Mouse (Mus musculus) forebrain, embryonic 10.5 days (tissue): ENCODE measurements around the gene Mag. TPM values are rescaled to one million over a fixed set of nuclear protein-coding genes. Genes with fewer than 3 reads are reported as not detected.

Experiments
- DNase-seq: peaks from one replicate; pipeline ENCODE4 v3.0.0-alpha.2; 2017; ENCODE audit warnings: low spot score; ENCODE audit errors: extremely low spot score
- H3K27ac ChIP-seq: fragments of 300-500 bp; sonication (generic); 2 replicates; pipeline ENCODE4 v1.5.1; 2016; ENCODE audit warnings: mild to moderate bottlenecking
- H3K27me3 ChIP-seq: fragments of 300-500 bp; sonication (generic); 2 replicates; pipeline ENCODE4 v1.6.1; 2016; ENCODE audit warnings: mild to moderate bottlenecking; ENCODE audit not compliant: poor library complexity, severe bottlenecking
- H3K36me3 ChIP-seq: fragments of 300-500 bp; sonication (generic); replicated peaks from 2 replicates; pipeline ENCODE4 v1.6.1; 2016; ENCODE audit warnings: mild to moderate bottlenecking, moderate library complexity
- H3K4me1 ChIP-seq: fragments of 300-500 bp; sonication (generic); 2 replicates; pipeline ENCODE4 v1.6.1; 2016
- H3K4me3 ChIP-seq: fragments of 300-500 bp; sonication (generic); 2 replicates; pipeline ENCODE4 v1.5.1; 2016; ENCODE audit warnings: mild to moderate bottlenecking, moderate library complexity
- H3K9me3 ChIP-seq: fragments of 300-500 bp; sonication (generic); 2 replicates; pipeline ENCODE4 v1.6.1; 2016; ENCODE audit warnings: mild to moderate bottlenecking, moderate library complexity
- WGBS: fragments of 180-500 bp; shearing (Covaris S2); methylation state at CpG from one replicate; pipeline ENCODE4 v1.1.7; 2016; 5-methylcytosine and 5-hydroxymethylcytosine counted together
- polyA plus RNA-seq: library from polyadenylated mRNA; unstranded; fragments of >200 nt; fragmentation: Nextera tagmentation; extraction: Ambion mirVana; gene quantifications from 2 replicates; pipeline ENCODE4 v1.2.1, GENCODE M21; 2016

Gene Mag
- polyA plus RNA-seq, 1 experiment from 2014 or later: 0.35 TPM

DNA sequence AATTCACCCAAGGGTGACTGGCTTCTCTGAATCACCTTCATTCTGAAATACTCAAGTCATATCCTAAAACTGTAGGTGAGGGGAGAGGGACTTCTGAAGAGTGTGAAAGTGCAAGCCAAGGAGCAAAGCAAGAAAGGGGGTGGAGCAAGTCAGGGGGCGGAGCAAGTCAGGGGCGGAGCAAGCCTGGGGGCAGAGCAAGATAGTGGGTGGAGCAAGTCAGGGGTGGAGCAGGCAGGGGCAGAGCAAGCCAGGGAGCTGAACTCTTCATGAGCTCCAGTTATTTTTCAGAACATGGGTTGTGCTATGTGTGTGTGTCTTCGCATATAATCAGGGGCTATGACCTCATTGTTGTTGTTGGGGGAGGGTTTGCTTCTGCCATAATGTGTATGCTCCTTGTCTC, 5.5 kb upstream of the Mag start:
- 63% methylated on average over 3 of the region's 3 CpGs for WGBS
- H3K27ac ChIP-seq: no peak overlapping the region
- H3K4me3 ChIP-seq: no peak overlapping the region
- no peaks in the 10 kb centered on the region for H3K27me3 ChIP-seq
- DNase-seq: no peak
- no peaks in the 10 kb centered on the region for H3K36me3 ChIP-seq
- peaks cover 11% of the 10 kb centered on the region for H3K4me1 ChIP-seq
- no peaks in the 10 kb centered on the region for H3K9me3 ChIP-seq

DNA sequence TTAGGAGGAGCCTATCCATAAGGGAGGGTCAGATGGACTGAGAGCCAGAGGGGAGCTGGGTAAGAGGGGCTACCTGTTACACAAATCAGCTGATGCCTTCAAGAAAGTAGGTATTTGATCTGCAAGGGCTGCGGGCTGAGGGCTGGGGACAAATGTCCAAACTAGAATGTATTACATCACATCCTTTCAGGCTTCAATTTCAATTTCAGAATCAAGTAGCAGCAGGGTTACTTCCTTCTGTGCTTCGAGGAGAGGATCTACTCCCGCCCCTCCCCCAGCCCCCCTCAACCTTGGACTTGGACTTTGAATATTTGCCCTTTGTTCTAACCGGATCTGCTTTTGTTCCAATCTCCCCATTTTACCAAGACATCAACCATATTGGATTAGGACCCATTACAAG, 2.5 kb upstream of the Mag start:
- H3K4me3 ChIP-seq: no peak overlapping the region
- H3K27ac ChIP-seq: no peak overlapping the region
- H3K9me3 ChIP-seq: no peaks in the 10 kb centered on the region
- no peaks in the 10 kb centered on the region for H3K27me3 ChIP-seq
- 47% methylated on average over 4 of the region's 4 CpGs for WGBS
- no peak for DNase-seq
- no peaks in the 10 kb centered on the region for H3K36me3 ChIP-seq
- H3K4me1 ChIP-seq: peaks cover 14% of the 10 kb centered on the region

DNA sequence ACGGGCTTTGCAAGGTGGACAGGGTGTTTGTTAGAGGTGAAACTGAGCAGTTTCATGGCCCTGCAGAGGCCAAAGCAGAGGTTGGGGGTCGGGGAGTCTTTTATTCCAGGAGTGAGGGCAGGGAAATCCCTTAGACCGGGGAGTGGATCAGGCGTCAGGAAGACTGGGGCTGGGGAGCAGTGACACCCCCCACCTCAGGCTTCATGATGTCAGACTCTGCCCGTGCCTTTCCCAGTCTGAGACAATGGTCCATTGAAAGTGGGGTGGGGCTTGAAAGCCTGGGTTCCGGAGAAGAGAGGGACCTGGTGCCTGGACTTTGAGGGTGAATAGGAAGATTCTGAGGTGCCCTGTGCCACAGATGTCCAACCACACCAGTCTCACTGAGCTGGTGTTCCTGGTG, 2.0 kb upstream of the Mag start:
- H3K27ac ChIP-seq: no peak overlapping the region
- no peaks in the 10 kb centered on the region for H3K9me3 ChIP-seq
- WGBS: 17% methylated on average over 6 of the region's 6 CpGs
- peaks cover 14% of the 10 kb centered on the region for H3K4me1 ChIP-seq
- no peaks in the 10 kb centered on the region for H3K27me3 ChIP-seq
- no peak overlapping the region for H3K4me3 ChIP-seq
- H3K36me3 ChIP-seq: no peaks in the 10 kb centered on the region
- DNase-seq: no peak

DNA sequence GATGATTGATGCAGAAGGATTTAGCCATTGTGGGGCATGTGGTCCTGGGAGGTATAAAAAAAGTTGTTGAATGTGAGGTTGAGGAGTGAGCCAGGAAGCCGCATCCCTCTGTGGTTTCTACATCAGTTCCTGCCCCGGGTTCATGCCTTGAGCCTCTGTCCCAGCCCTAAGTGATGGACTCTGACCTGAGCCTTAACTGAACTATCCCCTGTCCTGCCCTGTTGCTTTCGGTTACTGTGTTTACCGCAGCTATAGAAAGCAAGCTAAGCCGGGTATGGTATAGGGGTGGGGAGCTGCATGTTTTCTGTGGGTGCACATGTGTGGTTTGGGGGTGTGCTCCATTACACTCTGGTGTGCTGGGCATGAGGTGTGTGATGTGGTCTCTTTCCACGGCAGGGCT, 4.9 kb downstream of the Mag start:
- Histone ChIP-seq H3K27me3 (peaks cover 18% of the 10 kb centered on the region; the same call in 1 of the 2 replicates), H3K27ac (no peak overlapping the region), H3K4me3 (no peak overlapping the region)

DNA sequence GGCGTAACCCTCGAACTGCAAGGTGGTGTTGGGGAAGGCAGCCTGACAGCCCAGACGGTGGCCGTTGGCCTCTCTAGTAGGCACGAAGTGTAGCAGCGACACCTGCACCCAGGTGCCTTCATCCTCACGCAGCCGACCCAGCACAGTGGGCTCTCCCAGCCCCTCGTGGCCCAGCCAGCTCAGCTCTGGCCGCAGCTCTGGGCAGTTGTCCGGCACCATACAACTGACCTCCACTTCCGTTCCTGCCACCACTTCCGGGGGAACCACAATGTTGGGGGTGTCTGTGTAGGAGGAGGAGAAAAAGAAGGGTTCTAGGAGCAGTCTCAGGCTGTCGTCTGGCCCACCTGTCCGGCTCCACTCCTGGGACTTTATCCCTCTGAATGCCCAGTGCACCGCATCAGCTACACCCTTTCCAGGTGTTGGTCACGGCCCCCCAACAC, 5.7 kb downstream of the Mag start:
- 25% methylated on average over 16 of the region's 17 CpGs for WGBS
- H3K9me3 ChIP-seq: no peaks in the 10 kb centered on the region
- no peak for DNase-seq

More for the DNA sequence above, 4.9 kb downstream of the Mag start:
- no peak for DNase-seq
- peaks cover 14% of the 10 kb centered on the region for H3K4me1 ChIP-seq
- H3K9me3 ChIP-seq: no peaks in the 10 kb centered on the region
- H3K36me3 ChIP-seq: no peaks in the 10 kb centered on the region
- WGBS: 84% methylated on average over 6 of the region's 6 CpGs

DNA sequence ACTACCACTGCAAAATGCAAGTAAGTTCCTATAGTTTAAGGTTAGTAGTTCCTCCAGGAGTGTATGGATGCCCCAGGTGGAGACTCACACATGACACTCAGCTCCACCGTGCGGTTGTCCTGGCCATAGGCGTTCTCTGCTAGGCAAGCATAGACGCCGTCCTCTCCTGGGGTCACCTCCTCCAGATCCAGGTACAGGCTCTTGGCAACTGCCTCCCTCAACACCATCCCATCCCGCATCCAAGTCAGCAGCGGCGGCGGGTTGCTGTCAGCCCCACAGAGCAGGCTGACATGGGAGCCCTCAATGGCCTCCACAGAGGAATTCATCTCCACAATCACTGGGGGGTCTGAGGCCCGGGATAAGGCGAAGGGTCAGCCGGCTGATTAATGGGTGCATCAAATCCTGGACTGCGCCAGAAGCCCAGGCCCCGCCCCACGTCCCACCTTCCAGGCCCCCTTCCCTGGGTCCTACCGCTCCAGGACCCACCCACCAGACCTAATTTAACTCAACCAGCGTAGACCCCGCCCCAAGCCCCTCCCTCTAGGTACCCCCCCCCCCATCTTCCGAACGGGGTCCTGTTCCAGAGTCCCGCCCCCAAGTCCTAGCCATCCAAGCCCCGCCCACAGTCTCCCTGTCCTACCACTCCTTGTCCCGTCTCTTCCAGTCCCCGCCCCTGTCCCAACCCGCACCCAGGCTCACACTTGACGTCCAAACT, 6.2 kb downstream of the Mag start:
- peaks cover 18% of the 10 kb centered on the region; the same call in 1 of the 2 replicates for H3K27me3 ChIP-seq
- no peaks in the 10 kb centered on the region for H3K9me3 ChIP-seq
- H3K36me3 ChIP-seq: no peaks in the 10 kb centered on the region
- peaks cover 13% of the 10 kb centered on the region for H3K4me1 ChIP-seq
- no peak overlapping the region for H3K27ac ChIP-seq
- DNase-seq: peak; percentile 60
- under 1% methylated on average over 24 of the region's 26 CpGs for WGBS
- peak overlapping the region; percentile 49 for H3K4me3 ChIP-seq

More for the DNA sequence above, 5.7 kb downstream of the Mag start:
- Histone ChIP-seq H3K27ac (no peak overlapping the region), H3K36me3 (no peaks in the 10 kb centered on the region), H3K4me1 (peaks cover 13% of the 10 kb centered on the region), H3K4me3 (peak overlapping the region; percentile 49), H3K27me3 (peaks cover 18% of the 10 kb centered on the region; the same call in 1 of the 2 replicates)

DNA sequence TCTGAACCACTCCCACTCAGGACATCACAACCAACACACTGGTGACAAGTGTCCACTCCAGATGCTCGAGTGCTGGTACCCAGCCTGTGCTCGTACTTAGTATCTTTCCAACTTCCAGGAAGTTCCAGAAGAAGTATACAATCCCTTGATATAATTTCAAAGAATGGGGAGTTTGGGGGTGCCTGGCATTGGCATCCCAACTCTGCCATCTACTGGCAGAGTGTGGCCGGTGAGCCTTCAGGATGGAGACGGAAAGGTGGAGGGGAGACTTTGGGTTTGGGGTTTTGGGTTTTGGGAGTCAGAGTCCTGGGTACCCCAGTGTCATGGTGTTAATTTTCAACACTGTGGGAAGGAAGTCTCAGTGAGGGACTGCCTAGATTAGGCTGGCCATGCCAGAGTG, 10.6 kb downstream of the Mag start:
- Histone ChIP-seq H3K9me3 (no peaks in the 10 kb centered on the region), H3K4me1 (peaks cover 17% of the 10 kb centered on the region), H3K36me3 (no peaks in the 10 kb centered on the region), H3K27me3 (peaks cover 14% of the 10 kb centered on the region; the same call in 1 of the 2 replicates), H3K27ac (no peak overlapping the region), H3K4me3 (no peak overlapping the region)
- WGBS: 57% methylated on average over 4 of the region's 4 CpGs
- no peak for DNase-seq

DNA sequence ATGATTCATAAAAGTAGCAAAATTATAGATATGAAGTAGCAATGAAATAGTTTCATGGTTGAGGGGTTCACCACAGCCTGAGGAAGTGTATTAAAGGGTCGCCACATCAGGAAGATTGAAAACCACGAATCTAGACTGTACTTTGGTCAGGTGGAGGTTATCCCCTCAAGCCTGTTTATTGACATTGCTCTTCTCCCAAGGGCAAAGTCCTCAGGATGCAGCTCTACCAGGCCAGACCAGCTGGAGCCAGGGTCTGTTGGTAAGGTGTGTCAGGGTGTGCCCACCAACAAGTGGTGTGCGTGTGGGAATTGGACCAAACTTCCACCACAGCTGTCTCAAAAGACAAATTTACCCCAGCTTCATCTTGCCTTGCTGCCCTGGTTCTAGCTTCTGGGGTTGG, 19.5 kb downstream of the Mag start:
- WGBS: 92% methylated on average over 3 of the region's 3 CpGs
- Histone ChIP-seq H3K27ac (no peak overlapping the region), H3K4me3 (no peak overlapping the region), H3K27me3 (no peaks in the 10 kb centered on the region), H3K9me3 (no peaks in the 10 kb centered on the region), H3K36me3 (no peaks in the 10 kb centered on the region), H3K4me1 (peaks cover 20% of the 10 kb centered on the region)
- DNase-seq: no peak

DNA sequence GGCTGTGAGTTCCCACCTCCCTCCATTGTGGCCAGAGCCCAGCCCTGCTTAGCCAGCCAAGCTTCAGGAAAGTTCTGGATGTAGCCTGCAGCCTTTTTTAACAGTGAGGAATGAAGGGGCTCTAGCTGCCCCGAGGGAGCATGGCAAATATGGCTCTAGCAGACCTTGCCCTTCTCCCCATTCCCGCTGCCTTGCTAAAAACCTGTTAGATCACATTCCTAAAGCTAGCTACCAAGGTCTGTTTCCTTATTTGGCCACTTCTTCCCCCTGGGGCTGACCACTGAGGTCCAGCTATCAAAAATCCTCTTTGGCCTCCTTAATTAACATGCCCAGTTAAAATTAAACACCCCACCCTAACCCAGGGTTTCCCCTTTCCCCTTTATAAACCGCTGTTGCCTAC, 22.2 kb downstream of the Mag start:
- Histone ChIP-seq H3K36me3 (no peaks in the 10 kb centered on the region), H3K27ac (0 out of 2 replicates have a peak overlapping the region, but pooled peaks have one; percentile 20), H3K9me3 (no peaks in the 10 kb centered on the region), H3K4me3 (no peak overlapping the region), H3K4me1 (peaks cover 9% of the 10 kb centered on the region), H3K27me3 (no peaks in the 10 kb centered on the region)
- no peak for DNase-seq
- WGBS: 72% methylated on average over 3 of the region's 3 CpGs

DNA sequence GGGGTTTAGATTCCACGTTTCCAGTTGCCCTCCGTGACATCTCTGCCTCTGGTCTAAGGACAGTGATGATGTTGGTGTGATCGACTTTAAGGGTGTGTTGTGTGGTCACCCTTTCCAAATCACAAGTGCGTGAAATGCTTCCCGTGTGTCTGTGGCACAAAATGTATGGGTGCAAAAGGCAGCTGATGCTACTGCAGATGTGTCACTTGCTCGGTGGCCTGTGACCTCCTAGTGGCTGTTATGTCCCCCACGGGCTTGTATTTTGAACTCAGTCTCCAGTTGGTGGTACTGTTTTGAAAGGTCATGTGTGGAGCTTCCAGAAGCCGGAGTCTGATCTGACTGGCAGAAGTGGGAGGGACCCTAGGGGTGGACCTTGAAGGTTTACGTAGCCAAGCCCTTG, 22.9 kb downstream of the Mag start:
- DNase-seq: no peak
- no peak overlapping the region for H3K27ac ChIP-seq
- H3K4me1 ChIP-seq: peaks cover 9% of the 10 kb centered on the region
- H3K36me3 ChIP-seq: no peaks in the 10 kb centered on the region
- H3K4me3 ChIP-seq: no peak overlapping the region
- no peaks in the 10 kb centered on the region for H3K27me3 ChIP-seq
- WGBS: 87% methylated on average over 9 of the region's 9 CpGs
- no peaks in the 10 kb centered on the region for H3K9me3 ChIP-seq

DNA sequence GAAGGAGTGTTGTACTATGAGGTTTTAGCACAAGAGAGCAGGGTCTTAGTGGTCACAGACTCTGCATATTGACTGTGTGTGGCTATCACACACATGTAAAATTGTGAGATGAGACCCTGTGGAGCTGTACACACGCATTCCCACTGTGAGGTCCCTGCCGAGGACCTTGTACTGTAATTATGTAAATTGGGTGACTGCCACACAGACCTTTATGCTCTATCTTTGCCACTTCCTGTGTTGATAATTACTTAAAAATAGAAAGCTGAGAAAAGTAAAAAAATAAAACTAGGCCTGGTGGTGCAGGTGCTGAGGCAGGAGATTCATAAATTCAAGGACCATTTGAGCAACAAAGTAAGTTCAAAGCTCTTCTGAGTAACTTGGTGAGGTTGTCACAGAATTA, 24.0 kb downstream of the Mag start:
- no peak for DNase-seq
- H3K4me1 ChIP-seq: peaks cover 9% of the 10 kb centered on the region
- no peak overlapping the region for H3K4me3 ChIP-seq
- H3K9me3 ChIP-seq: no peaks in the 10 kb centered on the region
- H3K27ac ChIP-seq: no peak overlapping the region
- no peaks in the 10 kb centered on the region for H3K36me3 ChIP-seq
- 91% methylated on average over 2 of the region's 2 CpGs for WGBS
- no peaks in the 10 kb centered on the region for H3K27me3 ChIP-seq

DNA sequence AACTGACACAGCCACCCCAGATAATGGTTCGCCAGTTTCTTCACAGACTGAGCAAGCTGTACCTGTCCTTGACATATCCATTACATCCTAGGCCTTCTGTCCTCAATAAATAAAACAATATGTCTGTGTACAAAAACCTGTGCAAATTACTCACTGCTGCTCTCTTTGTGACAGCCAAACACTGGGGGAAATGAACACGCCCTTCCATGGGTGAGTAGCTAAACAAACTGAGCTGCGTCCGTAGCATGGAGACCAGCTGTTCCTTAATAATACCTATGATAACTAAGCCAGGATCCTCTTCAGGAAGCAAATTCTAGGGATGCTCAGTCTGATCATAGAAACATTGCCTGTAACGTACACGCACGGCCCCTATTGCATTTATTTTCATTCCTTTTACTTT, 25.9 kb downstream of the Mag start:
- no peak overlapping the region for H3K4me3 ChIP-seq
- H3K4me1 ChIP-seq: peaks cover 9% of the 10 kb centered on the region
- H3K36me3 ChIP-seq: no peaks in the 10 kb centered on the region
- no peaks in the 10 kb centered on the region for H3K9me3 ChIP-seq
- H3K27ac ChIP-seq: no peak overlapping the region
- WGBS: 89% methylated on average over 7 of the region's 7 CpGs
- H3K27me3 ChIP-seq: no peaks in the 10 kb centered on the region
- DNase-seq: no peak

DNA sequence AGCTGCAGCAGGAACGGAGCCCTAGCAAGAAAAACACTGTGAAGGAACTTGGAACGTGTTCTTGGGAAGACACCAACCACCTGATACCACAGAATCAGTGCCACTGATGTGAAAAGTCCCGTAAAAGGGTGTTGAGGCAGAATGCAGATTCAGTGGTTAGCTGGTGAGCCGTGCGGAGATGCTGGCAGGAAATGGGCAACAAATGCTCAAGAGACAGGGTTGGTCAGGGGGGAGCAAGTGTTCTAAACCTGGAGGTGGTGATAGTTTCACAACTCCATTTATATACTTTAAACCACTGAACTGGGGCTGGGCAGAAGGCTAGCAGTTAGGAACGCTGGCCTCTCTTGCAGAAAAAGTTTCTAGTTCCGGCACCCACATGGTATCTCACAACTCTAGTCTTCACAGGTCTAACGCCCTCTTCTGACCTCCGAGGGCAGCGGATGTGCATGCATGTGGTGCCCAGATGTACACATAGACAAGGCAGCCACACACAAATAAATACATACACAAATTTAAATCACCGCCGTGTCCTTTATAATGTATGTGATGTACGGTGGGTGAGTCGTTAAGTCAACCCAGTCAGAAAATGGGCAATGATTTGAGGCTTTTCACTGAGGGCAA, 27.0 kb downstream of the Mag start:
- H3K27ac ChIP-seq: no peak overlapping the region
- H3K27me3 ChIP-seq: no peaks in the 10 kb centered on the region
- H3K4me3 ChIP-seq: no peak overlapping the region
- H3K36me3 ChIP-seq: no peaks in the 10 kb centered on the region
- 86% methylated on average over 14 of the region's 14 CpGs for WGBS
- peaks cover under 1% of the 10 kb centered on the region; the same call in 1 of the 2 replicates for H3K9me3 ChIP-seq
- peaks cover 4% of the 10 kb centered on the region for H3K4me1 ChIP-seq
- no peak for DNase-seq
